Mouse (Mus musculus): ENCODE data around the gene Ltbp1. TPM values are rescaled to one million over a fixed set of nuclear protein-coding genes. Genes with fewer than 3 reads are reported as not detected.

Ltbp1 gene
- total and polyA plus RNA-seq, 3 experiments: 0.01 to 0.04 TPM; not detected in 1

DNA sequence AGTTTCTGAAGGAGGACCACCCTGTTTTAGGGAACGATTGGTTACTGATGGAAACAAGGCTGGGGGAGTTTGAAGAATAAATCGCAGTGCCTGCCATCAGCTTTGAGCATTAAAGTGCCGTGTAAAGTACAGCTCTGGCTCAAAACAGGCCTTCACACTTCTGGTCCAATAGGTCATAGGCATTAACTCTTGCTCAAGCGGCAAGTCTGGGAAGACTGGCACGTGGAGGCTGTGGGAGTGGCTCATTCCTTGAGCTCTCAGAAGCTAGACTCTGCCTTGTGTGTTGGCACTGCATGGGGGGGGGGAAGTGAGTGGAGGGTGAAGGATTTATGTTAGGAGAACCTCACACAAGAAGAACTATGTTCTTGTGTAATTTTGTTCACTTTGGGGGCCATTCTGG, 363.2 kb downstream of the Ltbp1 start:
- Histone ChIP-seq H3K9ac (ENCODE audit: control insufficient read depth, low read depth, low read length, poor library complexity, severe bottlenecking) (no peak overlapping the region), H3K27ac (ENCODE audit: control insufficient read depth, low read depth, low read length) (no peak overlapping the region), H3K27me3 (ENCODE audit: control insufficient read depth in 1 of 2, insufficient read depth in 2 of 2, low read length in 2 of 2) (no peaks in the 10 kb centered on the region; a peak in 1 of 4 replicates), H3K4me3 (ENCODE audit: control insufficient read depth in 1 of 2, insufficient read depth in 1 of 2, low read depth in 2 of 2, low read length in 2 of 2) (no peak overlapping the region), H3K4me1 (ENCODE audit: control insufficient read depth in 1 of 2, insufficient read depth in 2 of 2, low read length in 2 of 2) (no peaks in the 10 kb centered on the region), H3K79me2 (ENCODE audit: control insufficient read depth, insufficient read depth, low read length, poor library complexity) (no peaks in the 10 kb centered on the region), H3K36me3 (ENCODE audit: control insufficient read depth in 1 of 2, insufficient read depth in 2 of 2, low read length in 2 of 2) (no peaks in the 10 kb centered on the region), H3K9me3 (replicated peaks; ENCODE audit: insufficient read depth, low read length) (no peaks in the 10 kb centered on the region)
- DNase-seq (ENCODE audit: low read depth, low spot score): no peak
- TF ChIP-seq ZMIZ1 (IDR thresholded peaks at IDR 0.05; ENCODE audit: low read depth, low read length): no peak
- TF ChIP-seq MAX (IDR thresholded peaks at IDR 0.05; ENCODE audit: low read length): no peak
- TF ChIP-seq CHD2 (IDR thresholded peaks at IDR 0.05; ENCODE audit: low read length): no peak
- TF ChIP-seq MAZ (IDR thresholded peaks at IDR 0.05; ENCODE audit: low read depth, low read length): no peak

DNA sequence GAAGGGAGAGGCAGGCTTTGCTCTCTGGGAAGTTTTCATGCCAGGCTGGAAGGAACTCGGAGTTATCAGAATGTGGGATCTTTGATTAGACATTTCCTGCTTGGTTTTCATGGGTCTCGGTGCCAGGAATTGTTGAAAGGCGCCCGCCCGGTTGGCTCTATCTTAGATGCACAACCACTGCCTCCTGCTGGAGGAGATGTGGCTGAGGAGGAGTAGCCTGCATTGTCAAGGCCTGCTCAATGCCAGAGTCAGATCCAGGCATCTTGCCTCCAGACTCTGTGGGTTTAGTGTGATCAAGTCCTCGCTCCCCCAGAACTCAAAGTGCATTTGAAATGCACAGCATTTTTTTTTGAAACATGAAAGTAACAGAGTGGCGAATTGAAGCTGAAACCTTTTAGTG, 364.0 kb downstream of the Ltbp1 start:
- Histone ChIP-seq H3K9me3 (replicated peaks; ENCODE audit: insufficient read depth, low read length) (no peaks in the 10 kb centered on the region), H3K27ac (ENCODE audit: control insufficient read depth, low read depth, low read length) (no peak overlapping the region), H3K27me3 (ENCODE audit: control insufficient read depth in 1 of 2, insufficient read depth in 2 of 2, low read length in 2 of 2) (no peaks in the 10 kb centered on the region; a peak in 1 of 4 replicates), H3K4me3 (ENCODE audit: control insufficient read depth in 1 of 2, insufficient read depth in 1 of 2, low read depth in 2 of 2, low read length in 2 of 2) (no peak overlapping the region), H3K36me3 (ENCODE audit: control insufficient read depth in 1 of 2, insufficient read depth in 2 of 2, low read length in 2 of 2) (no peaks in the 10 kb centered on the region), H3K4me1 (ENCODE audit: control insufficient read depth in 1 of 2, insufficient read depth in 2 of 2, low read length in 2 of 2) (no peaks in the 10 kb centered on the region), H3K79me2 (ENCODE audit: control insufficient read depth, insufficient read depth, low read length, poor library complexity) (no peaks in the 10 kb centered on the region), H3K9ac (ENCODE audit: control insufficient read depth, low read depth, low read length, poor library complexity, severe bottlenecking) (no peak overlapping the region)
- DNase-seq (ENCODE audit: low read depth, low spot score): no peak
- TF ChIP-seq ZMIZ1 (IDR thresholded peaks at IDR 0.05; ENCODE audit: low read depth, low read length): no peak
- no peak for TF ChIP-seq TAL1 (IDR thresholded peaks at IDR 0.05; ENCODE audit: low read length)
- no peak for TF ChIP-seq USF1 (IDR thresholded peaks at IDR 0.05; ENCODE audit: low read depth, low read length)
- TF ChIP-seq MAZ (IDR thresholded peaks at IDR 0.05; ENCODE audit: low read depth, low read length): no peak
- TF ChIP-seq JUND (IDR thresholded peaks at IDR 0.05; ENCODE audit: low read depth, low read length): no peak
- TF ChIP-seq BHLHE40 (IDR thresholded peaks at IDR 0.05; ENCODE audit: borderline replicate concordance, low read depth, low read length): no peak
- TF ChIP-seq MYB (IDR thresholded peaks at IDR 0.05; ENCODE audit: low read depth, low read length): no peak
- TF ChIP-seq GATA1 (IDR thresholded peaks at IDR 0.05; ENCODE audit: low read depth, low read length): no peak
- TF ChIP-seq RAD21 (IDR thresholded peaks at IDR 0.05; ENCODE audit: low read depth, low read length): peak; percentile 3
- no peak for TF ChIP-seq TCF12 (IDR thresholded peaks at IDR 0.05; ENCODE audit: low read depth, low read length)
- TF ChIP-seq ZNF384 (IDR thresholded peaks at IDR 0.05; ENCODE audit: low read depth, low read length): no peak
- no peak for TF ChIP-seq MYC (IDR thresholded peaks at IDR 0.05; ENCODE audit: low read depth, low read length)
- TF ChIP-seq MEF2A (IDR thresholded peaks at IDR 0.05; ENCODE audit: extremely low read depth, insufficient replicate concordance, low read depth, low read length, poor library complexity, severe bottlenecking): no peak
- TF ChIP-seq ZC3H11A (IDR thresholded peaks at IDR 0.05; ENCODE audit: low read depth, low read length): 0 out of 2 replicates have a peak, but pooled peaks have one; percentile 7
- TF ChIP-seq SMC3 (IDR thresholded peaks at IDR 0.05; ENCODE audit: low read depth, low read length): peak; percentile 16; the same call in 1 of the 2 replicates
- no peak for TF ChIP-seq RCOR1 (IDR thresholded peaks at IDR 0.05; ENCODE audit: low read depth, low read length)
- TF ChIP-seq E2F4 (IDR thresholded peaks at IDR 0.05; ENCODE audit: borderline replicate concordance, low read depth, low read length): no peak
- 0 out of 6 replicates have a peak, but pooled peaks of 1 of the 3 experiments have one; percentile 12 for TF ChIP-seq CTCF (IDR thresholded peaks at IDR 0.05 in 2 of 3, conservative IDR thresholded peaks at IDR 0.05 in 1 of 3; ENCODE audit: control insufficient read depth in 1 of 3, insufficient read depth in 1 of 3, low read depth in 2 of 3, low read length in 3 of 3, poor library complexity in 1 of 3, severe bottlenecking in 1 of 3)

Data from MEL (cell line).